Mouse (Mus musculus): Measurements from ENCODE around the gene Crat.

DNA sequence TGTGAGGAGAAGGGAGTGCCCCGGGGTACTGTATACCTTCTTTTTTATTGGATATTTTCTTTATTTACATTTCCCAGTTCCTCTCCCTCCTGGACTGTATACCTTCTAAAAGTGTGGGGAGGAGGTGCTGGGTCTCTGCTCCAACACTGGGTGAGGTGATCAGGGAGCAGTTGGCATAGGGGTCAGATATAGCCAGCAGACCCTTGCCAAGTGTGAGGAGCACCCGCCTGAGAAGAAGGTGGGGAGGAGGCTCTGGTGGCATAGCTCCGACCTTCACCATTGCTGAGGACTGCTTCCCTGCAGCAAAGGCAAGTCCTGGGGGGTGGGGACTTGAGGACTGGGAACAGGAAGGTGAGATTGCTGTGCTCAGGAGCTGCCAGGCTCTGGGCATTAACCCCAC is 35.9 kb upstream of the Crat start:
- no peak for TF ChIP-seq GATA1 (IDR thresholded peaks at IDR 0.05; ENCODE audit: borderline replicate concordance, low read length)
- no peak for TF ChIP-seq CTCF (IDR thresholded peaks at IDR 0.05; ENCODE audit: low read depth, low read length)
- TF ChIP-seq GATA2 (IDR thresholded peaks at IDR 0.05; ENCODE audit: borderline replicate concordance, low read depth, low read length) = no peak
- no peak for TF ChIP-seq TAL1 (conservative IDR thresholded peaks at IDR 0.05; ENCODE audit: low read depth, low read length)
- no peak for TF ChIP-seq POLR2AphosphoS5 (IDR thresholded peaks at IDR 0.05; ENCODE audit: insufficient replicate concordance, low read depth, low read length)
